Mouse (Mus musculus) embryonic facial prominence, embryonic 10.5 days (tissue): Measurements from ENCODE around the gene Epha7. TPM values are rescaled to one million over a fixed set of nuclear protein-coding genes. Genes with fewer than 3 reads are reported as not detected.

Experiments used
- DNase-seq: peaks from one replicate; pipeline ENCODE4 v3.0.0-alpha.2; 2017; ENCODE audit warnings: low spot score
- H3K27ac ChIP-seq: fragments of 300-500 bp; sonication (generic); replicated peaks from 2 replicates; pipeline ENCODE4 v1.5.1; 2016; ENCODE audit warnings: mild to moderate bottlenecking
- H3K27me3 ChIP-seq: fragments of 300-500 bp; sonication (generic); replicated peaks from 2 replicates; pipeline ENCODE4 v1.6.1; 2016; ENCODE audit warnings: low read depth, mild to moderate bottlenecking; ENCODE audit not compliant: poor library complexity, severe bottlenecking
- H3K36me3 ChIP-seq: fragments of 300-500 bp; sonication (generic); replicated peaks from 2 replicates; pipeline ENCODE4 v1.6.1; 2016; ENCODE audit warnings: mild to moderate bottlenecking, moderate library complexity
- H3K4me1 ChIP-seq: fragments of 300-500 bp; sonication (generic); 2 replicates; pipeline ENCODE4 v1.6.1; 2016
- H3K4me3 ChIP-seq: fragments of 300-500 bp; sonication (generic); 2 replicates; pipeline ENCODE4 v1.5.1; 2016; ENCODE audit warnings: mild to moderate bottlenecking, moderate library complexity
- H3K9me3 ChIP-seq: fragments of 300-500 bp; sonication (generic); 2 replicates; pipeline ENCODE4 v1.6.1; 2016; ENCODE audit warnings: mild to moderate bottlenecking
- WGBS: fragments of 180-500 bp; shearing (Covaris S2); methylation state at CpG from one replicate; pipeline ENCODE4 v1.1.7; 2016; 5-methylcytosine and 5-hydroxymethylcytosine counted together
- polyA plus RNA-seq: library from polyadenylated mRNA; unstranded; fragments of >200 nt; fragmentation: Nextera tagmentation; extraction: Ambion mirVana; gene quantifications from 2 replicates; pipeline ENCODE4 v1.2.1, GENCODE M21; 2016

Gene Epha7
- polyA plus RNA-seq, 1 experiment from 2014 or later: 46.6 TPM

GRCm38 (mm10) chr4:28906985-28907384 lies 94.1 kb downstream of the Epha7 start:
- Histone ChIP-seq H3K27me3 (no peaks in the 10 kb centered on the region), H3K9me3 (no peaks in the 10 kb centered on the region), H3K27ac (no peak overlapping the region), H3K36me3 (no peaks in the 10 kb centered on the region), H3K4me1 (no peaks in the 10 kb centered on the region), H3K4me3 (no peak overlapping the region)
- no peak for DNase-seq
- 93% methylated on average over 2 of the region's 2 CpGs for WGBS

DNA sequence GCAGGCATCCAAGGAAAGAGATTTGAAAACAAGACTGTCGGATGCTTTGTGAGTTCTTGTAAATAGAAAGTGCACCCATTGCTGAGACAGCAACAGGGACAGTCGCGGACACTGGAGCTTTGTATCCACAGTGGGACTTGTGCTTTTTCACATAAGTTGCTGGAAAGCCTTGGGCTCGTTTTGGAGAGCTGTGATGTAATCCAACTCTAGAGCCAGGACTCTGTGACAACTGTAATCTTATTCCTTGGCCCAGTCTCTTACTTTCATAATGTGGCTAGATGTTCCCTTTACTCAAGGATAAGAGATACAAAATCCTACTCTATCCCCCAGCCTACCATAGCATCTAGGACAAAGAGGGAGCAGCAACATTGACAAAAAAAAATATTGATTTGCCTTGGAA lies 97.2 kb downstream of the Epha7 start:
- no peak for DNase-seq
- H3K4me1 ChIP-seq: no peaks in the 10 kb centered on the region
- no peak overlapping the region for H3K27ac ChIP-seq
- no peak overlapping the region for H3K4me3 ChIP-seq
- no peaks in the 10 kb centered on the region for H3K27me3 ChIP-seq
- H3K9me3 ChIP-seq: no peaks in the 10 kb centered on the region
- WGBS: 81% methylated on average over 4 of the region's 4 CpGs
- no peaks in the 10 kb centered on the region for H3K36me3 ChIP-seq

GRCm38 (mm10) chr4:28912028-28912427 lies 99.1 kb downstream of the Epha7 start:
- H3K9me3 ChIP-seq: no peaks in the 10 kb centered on the region
- no peaks in the 10 kb centered on the region for H3K27me3 ChIP-seq
- no peak overlapping the region for H3K27ac ChIP-seq
- DNase-seq: no peak
- no peak overlapping the region for H3K4me3 ChIP-seq
- WGBS: 83% methylated on average over 2 of the region's 2 CpGs
- no peaks in the 10 kb centered on the region for H3K4me1 ChIP-seq
- H3K36me3 ChIP-seq: no peaks in the 10 kb centered on the region

DNA sequence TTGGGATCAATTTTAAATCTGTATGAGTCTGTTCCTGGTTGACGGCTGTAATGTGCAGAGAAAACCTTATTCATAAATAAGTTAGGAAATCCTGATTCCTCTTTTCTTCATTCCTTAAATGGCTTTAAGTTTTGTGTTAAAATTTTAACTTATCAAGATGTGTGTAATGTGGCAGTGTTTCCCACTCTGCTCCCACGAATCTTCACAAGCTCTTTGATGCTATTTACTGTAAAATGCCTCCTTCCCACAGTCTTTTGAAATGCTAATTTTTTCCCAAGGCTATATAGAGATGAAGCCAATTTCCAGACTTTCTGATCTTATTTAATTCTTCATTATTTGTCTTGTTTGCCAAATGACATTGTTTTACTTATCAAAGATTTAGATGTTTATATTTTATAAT lies 100.7 kb downstream of the Epha7 start:
- H3K27ac ChIP-seq: no peak overlapping the region
- no peaks in the 10 kb centered on the region for H3K27me3 ChIP-seq
- 81% methylated on average over 2 of the region's 2 CpGs for WGBS
- H3K9me3 ChIP-seq: no peaks in the 10 kb centered on the region
- no peak overlapping the region for H3K4me3 ChIP-seq
- DNase-seq: no peak
- no peaks in the 10 kb centered on the region for H3K36me3 ChIP-seq
- H3K4me1 ChIP-seq: no peaks in the 10 kb centered on the region

- DNase-seq: no peak
- WGBS: 94% methylated on average over 6 of the region's 6 CpGs
- Histone ChIP-seq H3K27me3 (no peaks in the 10 kb centered on the region), H3K36me3 (no peaks in the 10 kb centered on the region), H3K4me3 (no peak overlapping the region), H3K9me3 (no peaks in the 10 kb centered on the region), H3K4me1 (no peaks in the 10 kb centered on the region), H3K27ac (no peak overlapping the region)
Observed at GRCm38 (mm10) chr4:28920645-28921044, 107.7 kb downstream of the Epha7 start.

DNA sequence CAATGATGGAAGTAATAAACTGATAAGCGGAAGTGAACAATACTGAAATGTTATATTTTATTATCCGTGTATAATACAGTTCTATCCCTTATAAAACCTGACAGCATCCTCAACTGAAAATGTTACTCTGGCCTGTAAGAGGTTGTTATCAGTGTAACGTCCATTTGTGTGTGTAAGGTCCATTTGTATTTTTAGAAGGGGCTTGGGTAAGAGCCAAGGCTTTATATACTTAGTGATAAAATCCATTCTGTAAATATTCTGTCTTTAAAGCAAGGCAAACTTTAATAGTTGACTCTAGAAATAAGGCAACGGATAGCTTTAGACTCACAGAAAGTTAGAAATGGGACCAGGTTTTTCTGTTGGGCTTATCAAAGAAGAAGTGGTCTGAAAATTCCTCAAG lies 113.1 kb downstream of the Epha7 start:
- no peak overlapping the region for H3K27ac ChIP-seq
- no peaks in the 10 kb centered on the region for H3K27me3 ChIP-seq
- no peaks in the 10 kb centered on the region for H3K36me3 ChIP-seq
- H3K4me1 ChIP-seq: no peaks in the 10 kb centered on the region
- H3K4me3 ChIP-seq: no peak overlapping the region
- H3K9me3 ChIP-seq: no peaks in the 10 kb centered on the region
- no peak for DNase-seq
- WGBS: 91% methylated on average over 4 of the region's 4 CpGs

GRCm38 (mm10) chr4:28933431-28933830 lies 120.5 kb downstream of the Epha7 start:
- H3K4me3 ChIP-seq: no peak overlapping the region
- WGBS: 85% methylated on average over 4 of the region's 4 CpGs
- DNase-seq: no peak
- peaks cover 8% of the 10 kb centered on the region; the same call in 1 of the 2 replicates for H3K36me3 ChIP-seq
- H3K9me3 ChIP-seq: no peaks in the 10 kb centered on the region
- H3K27me3 ChIP-seq: no peaks in the 10 kb centered on the region
- no peaks in the 10 kb centered on the region for H3K4me1 ChIP-seq
- H3K27ac ChIP-seq: no peak overlapping the region

DNA sequence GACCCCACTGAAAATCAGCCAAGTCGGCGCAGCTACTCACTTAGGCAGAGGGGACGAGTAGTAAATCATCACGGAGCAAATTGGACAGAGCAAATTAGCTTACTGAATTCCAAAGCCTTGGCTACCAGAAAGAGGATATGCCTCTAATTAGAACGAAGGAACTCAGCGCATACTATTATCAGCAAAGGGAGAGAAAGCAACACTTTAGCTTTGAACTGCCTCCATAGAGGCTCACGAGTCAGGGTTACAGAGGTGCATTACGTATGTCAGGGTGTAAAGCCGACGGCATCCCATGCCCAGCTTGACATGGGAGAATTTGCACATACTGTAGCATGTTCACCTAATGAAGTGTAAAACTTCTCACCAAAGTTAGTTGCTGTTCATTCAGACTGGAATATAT lies 121.9 kb downstream of the Epha7 start:
- no peak overlapping the region for H3K4me3 ChIP-seq
- no peaks in the 10 kb centered on the region for H3K4me1 ChIP-seq
- peaks cover 12% of the 10 kb centered on the region; the same call in 1 of the 2 replicates for H3K36me3 ChIP-seq
- H3K9me3 ChIP-seq: no peaks in the 10 kb centered on the region
- WGBS: 59% methylated on average over 10 of the region's 10 CpGs
- no peak overlapping the region for H3K27ac ChIP-seq
- DNase-seq: no peak
- no peaks in the 10 kb centered on the region for H3K27me3 ChIP-seq

- WGBS: 78% methylated on average over 11 of the region's 11 CpGs
- no peak overlapping the region for H3K27ac ChIP-seq
- H3K36me3 ChIP-seq: peaks cover 14% of the 10 kb centered on the region
- H3K27me3 ChIP-seq: no peaks in the 10 kb centered on the region
- no peaks in the 10 kb centered on the region for H3K9me3 ChIP-seq
- DNase-seq: no peak
- no peak overlapping the region for H3K4me3 ChIP-seq
- H3K4me1 ChIP-seq: no peaks in the 10 kb centered on the region
Observed at GRCm38 (mm10) chr4:28935567-28935966, 122.6 kb downstream of the Epha7 start.

DNA sequence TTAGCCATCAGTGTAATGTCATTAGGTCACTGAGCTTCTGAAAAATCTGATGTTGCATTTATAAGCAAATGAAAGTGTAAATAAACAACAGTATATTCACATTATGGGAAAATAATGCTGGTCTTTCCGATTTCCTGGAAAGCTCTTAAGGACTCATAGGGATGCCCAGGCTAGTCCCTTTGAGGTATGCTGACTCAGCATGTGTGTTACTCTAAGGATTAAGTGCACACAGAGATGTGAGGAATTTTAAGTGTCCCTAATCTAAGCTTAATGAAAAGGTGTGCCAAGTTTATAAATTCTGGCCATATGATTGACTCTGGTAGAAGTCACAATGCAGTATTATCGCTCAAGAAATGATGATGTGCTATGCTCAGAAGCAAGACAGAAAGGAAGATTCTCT lies 127.8 kb downstream of the Epha7 start:
- DNase-seq: no peak
- Histone ChIP-seq H3K36me3 (peaks cover 30% of the 10 kb centered on the region), H3K27ac (no peak overlapping the region), H3K4me1 (no peaks in the 10 kb centered on the region), H3K9me3 (no peaks in the 10 kb centered on the region), H3K4me3 (no peak overlapping the region), H3K27me3 (no peaks in the 10 kb centered on the region)
- 93% methylated on average over 2 of the region's 2 CpGs for WGBS

- WGBS: 88% methylated on average over 6 of the region's 6 CpGs
- Histone ChIP-seq H3K27ac (no peak overlapping the region), H3K4me1 (no peaks in the 10 kb centered on the region), H3K4me3 (no peak overlapping the region), H3K36me3 (peaks cover 29% of the 10 kb centered on the region), H3K27me3 (no peaks in the 10 kb centered on the region), H3K9me3 (no peaks in the 10 kb centered on the region)
- no peak for DNase-seq
Observed at GRCm38 (mm10) chr4:28944237-28944636, 131.3 kb downstream of the Epha7 start.

- no peaks in the 10 kb centered on the region for H3K4me1 ChIP-seq
- H3K27ac ChIP-seq: no peak overlapping the region
- H3K36me3 ChIP-seq: peaks cover 38% of the 10 kb centered on the region
- no peaks in the 10 kb centered on the region for H3K9me3 ChIP-seq
- H3K4me3 ChIP-seq: no peak overlapping the region
- WGBS: 93% methylated on average over 9 of the region's 9 CpGs
- DNase-seq: no peak
- H3K27me3 ChIP-seq: no peaks in the 10 kb centered on the region
Observed at GRCm38 (mm10) chr4:28960889-28961560, 148.1 kb downstream of the Epha7 start.

GRCm38 (mm10) chr4:28967584-28968315 lies 154.8 kb downstream of the Epha7 start:
- Histone ChIP-seq H3K36me3 (peaks cover 17% of the 10 kb centered on the region), H3K9me3 (no peaks in the 10 kb centered on the region), H3K4me3 (no peak overlapping the region), H3K4me1 (no peaks in the 10 kb centered on the region), H3K27ac (no peak overlapping the region), H3K27me3 (no peaks in the 10 kb centered on the region)
- 52% methylated on average over 3 of the region's 3 CpGs for WGBS
- no peak for DNase-seq
